18 mouse cellular contexts compared by ENCODE assay signal in genomic region chr4:55137781-55138394, GRCm38 (mm10).
A peak's percentile ranks its signal among the peaks of the same experiment; 100 is the strongest.
DNase-seq lines count a peak whose midpoint lies in the region; ATAC-seq lines count a peak whose summit lies in the region.
"Had no signal": no experiment of that assay in that cellular context is flagged by ENCODE, and none has a peak within 500 bp of the region (broad histone marks: within the 10 kb centered on the region; RNA-seq: fewer than 3 reads in every experiment).

No protein-coding gene starts in this region.

- no peak overlapping the region for H3K27ac ChIP-seq in lung, embryonic 15.5 days
- H3K27ac ChIP-seq: embryonic facial prominence, embryonic 15.5 days; kidney, embryonic 15.5 days; limb, embryonic 12.5 days; midbrain, embryonic 12.5 days had no signal

- no peaks in the 10 kb centered on the region for H3K9me3 ChIP-seq in lung, embryonic 15.5 days
- H3K9me3 ChIP-seq: embryonic facial prominence, embryonic 15.5 days; kidney, embryonic 15.5 days; limb, embryonic 12.5 days; midbrain, embryonic 12.5 days had no signal

- no peaks in the 10 kb centered on the region for H3K27me3 ChIP-seq in lung, embryonic 15.5 days
- H3K27me3 ChIP-seq: embryonic facial prominence, embryonic 15.5 days; heart, embryonic 12.5 days; kidney, embryonic 15.5 days; limb, embryonic 12.5 days; midbrain, embryonic 12.5 days had no signal

- WGBS in lung, embryonic 15.5 days = 62% methylated on average over 2 of the region's 2 CpGs

- no peak overlapping the region for H3K4me3 ChIP-seq in lung, embryonic 15.5 days
- H3K4me3 ChIP-seq: embryonic facial prominence, embryonic 15.5 days; heart, embryonic 12.5 days; kidney, embryonic 15.5 days; limb, embryonic 12.5 days; midbrain, embryonic 12.5 days had no signal

- no peaks in the 10 kb centered on the region for H3K36me3 ChIP-seq in lung, embryonic 15.5 days
- H3K36me3 ChIP-seq: embryonic facial prominence, embryonic 15.5 days; heart, embryonic 12.5 days; kidney, embryonic 15.5 days; limb, embryonic 12.5 days; midbrain, embryonic 12.5 days had no signal

- 0 out of 2 replicates have a peak, but pooled peaks have one; percentile 35 for ATAC-seq in lung, embryonic 15.5 days (ENCODE audit: borderline replicate concordance, extremely low read depth, low FRiP score, low TSS enrichment)
- peak; percentile 52 for ATAC-seq in megakaryocyte, adult 5-6 weeks (ENCODE audit: poor library complexity, severe bottlenecking)
- no peak for ATAC-seq in activated CD4-positive, CD25-positive, alpha-beta regulatory T cell, adult 4 months

- no peak overlapping the region for H3K4me2 ChIP-seq in lung, embryonic 15.5 days
- H3K4me2 ChIP-seq: embryonic facial prominence, embryonic 15.5 days; heart, embryonic 12.5 days; kidney, embryonic 15.5 days; limb, embryonic 12.5 days; midbrain, embryonic 12.5 days had no signal

- peak; percentile 29 for DNase-seq in heart, adult 11 months
- no peak for DNase-seq in heart, adult 8-10 months (ENCODE audit: low spot score)
- DNase-seq in lung, postnatal 14 days = no peak
- DNase-seq in NIH3T3 (ENCODE audit: low read depth) = peak; percentile 39
- DNase-seq in right cerebral cortex, postnatal 25 days = no peak
- DNase-seq: adrenal gland, adult 2 months; B cell, adult 2 months; cerebellum, adult 2 months; heart, postnatal 36 days; lung, adult 18-20 months had no signal

- 0 out of 2 replicates have a peak, but pooled peaks cover 3% of the 10 kb centered on the region for H3K4me1 ChIP-seq in lung, embryonic 15.5 days
- H3K4me1 ChIP-seq: embryonic facial prominence, embryonic 15.5 days had no signal

- no peak overlapping the region for H3K9ac ChIP-seq in lung, embryonic 15.5 days
- H3K9ac ChIP-seq: embryonic facial prominence, embryonic 15.5 days; heart, embryonic 12.5 days; kidney, embryonic 15.5 days; limb, embryonic 12.5 days; midbrain, embryonic 12.5 days had no signal

Comparison
In these comparisons a context has a peak if more than half of its experiments do, and no peak if none do; other contexts are left out.
1. DNase-seq: peak in heart, adult 11 months (single experiment) and NIH3T3 (single experiment); none in heart, adult 8-10 months (single experiment), lung, postnatal 14 days (single experiment) and right cerebral cortex, postnatal 25 days (single experiment).